8 mouse cellular contexts compared by ENCODE assay signal in genomic region chr3:107101456-107101786, GRCm38 (mm10). TPM values are rescaled to one million over a fixed set of nuclear protein-coding genes. Genes with fewer than 3 reads are reported as not detected.
DNase-seq lines count a peak whose midpoint lies in the region; ATAC-seq and TF ChIP-seq lines count a peak whose summit lies in the region.

No protein-coding gene starts in this region.

- peaks cover 21% of the 10 kb centered on the region for H3K4me1 ChIP-seq in heart, embryonic 10.5 days
- no peaks in the 10 kb centered on the region for H3K4me1 ChIP-seq in heart, postnatal 0 days (ENCODE audit: control insufficient read depth, insufficient read depth)
- peaks cover 19% of the 10 kb centered on the region for H3K4me1 ChIP-seq in limb, embryonic 15.5 days

- H3K4me2 ChIP-seq in heart, postnatal 0 days (ENCODE audit: low read depth, low read length) = peak overlapping the region; percentile 91
- H3K4me2 ChIP-seq in limb, embryonic 15.5 days = peak overlapping the region; percentile 97

- H3K4me3 ChIP-seq in heart, embryonic 10.5 days = peak overlapping the region; percentile 69
- H3K4me3 ChIP-seq in heart, postnatal 0 days (ENCODE audit: low read depth, low read length) = peak overlapping the region; percentile 56
- H3K4me3 ChIP-seq in limb, embryonic 15.5 days = peak overlapping the region; percentile 50

- peaks cover 85% of the 10 kb centered on the region for H3K27me3 ChIP-seq in heart, embryonic 10.5 days (ENCODE audit: insufficient read depth, poor library complexity, severe bottlenecking)
- peaks cover 55% of the 10 kb centered on the region for H3K27me3 ChIP-seq in heart, postnatal 0 days (ENCODE audit: control insufficient read depth, insufficient read depth, low read length)
- peaks cover 87% of the 10 kb centered on the region for H3K27me3 ChIP-seq in limb, embryonic 15.5 days

- under 1% methylated on average over 41 of the region's 41 CpGs for WGBS in heart, embryonic 10.5 days
- under 1% methylated on average over 39 of the region's 41 CpGs for WGBS in heart, postnatal 0 days
- WGBS in limb, embryonic 15.5 days = under 1% methylated on average over 40 of the region's 41 CpGs

- no peak overlapping the region for H3K27ac ChIP-seq in heart, embryonic 10.5 days
- H3K27ac ChIP-seq in heart, postnatal 0 days (ENCODE audit: low read depth) = no peak overlapping the region
- H3K27ac ChIP-seq in limb, embryonic 15.5 days = no peak overlapping the region

- no peak for TF ChIP-seq CTCF in heart, postnatal 0 days (IDR thresholded peaks at IDR 0.05; ENCODE audit: low read depth)

- no peak for DNase-seq in heart, embryonic 10.5 days (ENCODE audit: low spot score)
- DNase-seq in heart, adult 9 months (ENCODE audit: low spot score in 2 of 2) = no peak
- peak; percentile 41 for DNase-seq in CD4-positive, CD25-positive, alpha-beta regulatory T cell, adult 2 months (ENCODE audit: low read depth, low spot score)
- peak; percentile 86 for DNase-seq in cerebellum, adult 8-10 months
- DNase-seq in heart, postnatal 0 days (ENCODE audit: low spot score) = no peak
- DNase-seq in urinary bladder, adult 18-20 months (ENCODE audit: low spot score in 2 of 2) = no peak
- no peak for DNase-seq in embryo, embryonic 10 days (ENCODE audit: low spot score)

- no peaks in the 10 kb centered on the region for H3K9me3 ChIP-seq in heart, embryonic 10.5 days
- no peaks in the 10 kb centered on the region for H3K9me3 ChIP-seq in heart, postnatal 0 days (replicated peaks; ENCODE audit: control insufficient read depth, low read length)
- no peaks in the 10 kb centered on the region for H3K9me3 ChIP-seq in limb, embryonic 15.5 days

- no peaks in the 10 kb centered on the region for H3K36me3 ChIP-seq in heart, embryonic 10.5 days
- no peaks in the 10 kb centered on the region for H3K36me3 ChIP-seq in heart, postnatal 0 days (replicated peaks; ENCODE audit: control insufficient read depth, insufficient read depth, low read length)
- H3K36me3 ChIP-seq in limb, embryonic 15.5 days = no peaks in the 10 kb centered on the region

- TF ChIP-seq EP300 in heart, postnatal 0 days (IDR thresholded peaks at IDR 0.05; ENCODE audit: low read depth) = no peak

- ATAC-seq in heart, postnatal 0 days (ENCODE audit: insufficient read depth, low read depth) = no peak
- ATAC-seq in limb, embryonic 15.5 days (ENCODE audit: insufficient number of reproducible peaks, low FRiP score, low TSS enrichment, low read depth) = no peak

- H3K9ac ChIP-seq in heart, postnatal 0 days (replicated peaks; ENCODE audit: low read depth, low read length) = no peak overlapping the region
- H3K9ac ChIP-seq in limb, embryonic 15.5 days = peak overlapping the region; percentile 39; the same call in 1 of the 2 replicates

RNA-seq across cellular contexts. Expression of gene Kcna2, which starts 0.5 kb away (rescaled TPM):
- not detected in 2 replicates for polyA plus RNA-seq in heart, embryonic 10.5 days (2016; fragmentation: Nextera tagmentation; extraction: Ambion mirVana)
- total RNA-seq in heart, postnatal 0 days (2014; rRNA removed; ENCODE audit: low replicate concordance) = 0.99 and 1.2 TPM in 2 replicates
- polyA plus RNA-seq in heart, postnatal 0 days (2015; fragmentation: Nextera tagmentation; extraction: Ambion mirVana) = 0.01 and 0.07 TPM in 2 replicates
- polyA plus RNA-seq in limb, embryonic 15.5 days (2015; fragmentation: Nextera tagmentation; extraction: Ambion mirVana) = 0.14 and 0.22 TPM in 2 replicates

Comparison
In these comparisons a context has a peak if more than half of its experiments do, and no peak if none do; other contexts are left out.
1. DNase-seq: peak in CD4-positive, CD25-positive, alpha-beta regulatory T cell, adult 2 months (single experiment) and cerebellum, adult 8-10 months (single experiment); none in heart, embryonic 10.5 days (single experiment), heart, adult 9 months (0 of 2), heart, postnatal 0 days (single experiment), urinary bladder, adult 18-20 months (0 of 2) and embryo, embryonic 10 days (single experiment).
2. Peak in every context shown above with its lines, with median percentiles within 50 percentile points of each other: H3K4me3 ChIP-seq.